Mouse (Mus musculus) intestine, embryonic 16.5 days (tissue): ENCODE data around the gene Mrtfb. TPM values are rescaled to one million over a fixed set of nuclear protein-coding genes. Genes with fewer than 3 reads are reported as not detected.
A peak's percentile ranks its signal among the peaks of the same experiment; 100 is the strongest.

Source experiments
- ATAC-seq: fragments of 200-750 bp; cut with Nextera tagmentation; 2 replicates; pipeline ENCODE4 v1.8.0; 2017; ENCODE audit warnings: moderate TSS enrichment, moderate library complexity
- H3K27ac ChIP-seq: fragments of 300-500 bp; sonication (generic); 2 replicates; pipeline ENCODE4 v1.5.1; 2014; ENCODE audit warnings: mild to moderate bottlenecking, low read length
- H3K27me3 ChIP-seq: fragments of 300-500 bp; sonication (generic); replicated peaks from 2 replicates; pipeline ENCODE4 v1.6.1; 2014; ENCODE audit warnings: low read length, control low read depth, mixed read lengths; ENCODE audit not compliant: control insufficient read depth, insufficient read depth
- H3K36me3 ChIP-seq: fragments of 300-500 bp; sonication (generic); 2 replicates; pipeline ENCODE4 v1.6.1; 2014; ENCODE audit warnings: low read length, control low read depth; ENCODE audit not compliant: control insufficient read depth, insufficient read depth
- H3K4me1 ChIP-seq: fragments of 300-500 bp; sonication (generic); 2 replicates; pipeline ENCODE4 v1.6.1; 2014; ENCODE audit warnings: low read length, control low read depth, mixed read lengths; ENCODE audit not compliant: control insufficient read depth, insufficient read depth
- H3K4me2 ChIP-seq: fragments of 300-500 bp; sonication (generic); 2 replicates; pipeline ENCODE4 v1.6.1; 2014; ENCODE audit warnings: low read depth, low read length, control low read depth
- H3K4me3 ChIP-seq: fragments of 300-500 bp; sonication (generic); 2 replicates; pipeline ENCODE4 v1.5.1; 2014; ENCODE audit warnings: mild to moderate bottlenecking, low read length
- H3K9ac ChIP-seq: fragments of 300-500 bp; sonication (generic); 2 replicates; pipeline ENCODE4 v1.6.1; 2014; ENCODE audit warnings: low read depth, low read length
- H3K9me3 ChIP-seq: fragments of 300-500 bp; sonication (generic); 2 replicates; pipeline ENCODE4 v1.6.1; 2016; ENCODE audit warnings: low read length, control low read depth; ENCODE audit not compliant: control insufficient read depth
- WGBS: fragments of 180-500 bp; shearing (Covaris S2); extraction: QIAGEN DNeasy Blood & Tissue Kit; methylation state at CpG from one replicate; pipeline ENCODE4 v1.1.7; 2014; 5-methylcytosine and 5-hydroxymethylcytosine counted together
- polyA plus RNA-seq: library from polyadenylated mRNA; unstranded; fragments of >200 nt; fragmentation: Nextera tagmentation; extraction: Ambion mirVana; gene quantifications from 2 replicates; pipeline ENCODE4 v1.2.1, GENCODE M21; 2015

Gene Mrtfb
- polyA plus RNA-seq, 1 experiment from 2014 or later, result 15.2 TPM

DNA sequence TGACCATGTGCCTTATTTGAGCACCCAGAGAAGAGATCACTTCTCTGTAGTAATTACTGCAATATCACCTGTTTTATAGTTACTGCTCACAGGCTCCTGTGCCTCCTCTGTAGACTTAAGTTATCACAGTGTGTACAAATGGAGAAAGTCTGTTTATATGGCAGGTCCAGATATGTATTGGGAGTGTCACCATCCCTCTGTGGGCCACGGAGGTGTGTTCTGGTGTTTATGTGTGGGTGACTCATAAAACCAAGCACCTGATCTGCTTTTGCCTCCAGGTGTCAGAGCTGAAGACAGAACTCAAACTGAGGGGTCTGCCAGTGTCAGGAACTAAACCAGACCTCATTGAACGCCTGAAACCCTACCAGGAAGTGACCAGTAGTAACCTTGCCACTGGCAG lies 144.1 kb downstream of the Mrtfb start:
- no peak overlapping the region for H3K4me3 ChIP-seq
- ATAC-seq, result no peak
- H3K4me1 ChIP-seq, result no peaks in the 10 kb centered on the region
- no peak overlapping the region for H3K9ac ChIP-seq
- no peaks in the 10 kb centered on the region for H3K27me3 ChIP-seq
- H3K27ac ChIP-seq, result no peak overlapping the region
- H3K9me3 ChIP-seq, result no peaks in the 10 kb centered on the region
- 49% methylated on average over 2 of the region's 2 CpGs for WGBS
- no peak overlapping the region for H3K4me2 ChIP-seq
- peaks cover 18% of the 10 kb centered on the region for H3K36me3 ChIP-seq

DNA sequence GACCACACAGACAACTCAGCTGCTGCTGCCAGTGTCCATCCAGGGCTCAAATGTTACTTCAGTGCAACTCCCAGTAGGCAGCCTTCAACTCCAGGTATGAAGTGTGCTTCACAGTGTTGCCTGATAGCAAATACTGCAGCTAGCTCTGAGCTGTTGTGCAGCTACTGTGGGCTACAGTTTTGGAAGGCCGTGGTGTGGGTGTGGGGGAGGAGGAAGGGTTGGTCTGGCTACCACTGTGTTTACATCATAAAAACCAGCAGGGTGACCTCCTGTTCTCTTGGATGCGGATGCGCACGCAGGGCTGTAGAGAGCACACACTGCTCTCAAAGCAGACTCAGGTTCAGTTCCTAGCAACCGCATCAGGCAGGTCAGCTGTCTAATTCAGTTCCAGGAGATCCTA lies 145.3 kb downstream of the Mrtfb start:
- Histone ChIP-seq H3K27me3 (no peaks in the 10 kb centered on the region), H3K4me3 (no peak overlapping the region), H3K4me1 (no peaks in the 10 kb centered on the region), H3K9me3 (no peaks in the 10 kb centered on the region), H3K9ac (no peak overlapping the region), H3K4me2 (no peak overlapping the region), H3K27ac (no peak overlapping the region), H3K36me3 (peaks cover 21% of the 10 kb centered on the region)
- no peak for ATAC-seq
- 73% methylated on average over 5 of the region's 5 CpGs for WGBS

DNA sequence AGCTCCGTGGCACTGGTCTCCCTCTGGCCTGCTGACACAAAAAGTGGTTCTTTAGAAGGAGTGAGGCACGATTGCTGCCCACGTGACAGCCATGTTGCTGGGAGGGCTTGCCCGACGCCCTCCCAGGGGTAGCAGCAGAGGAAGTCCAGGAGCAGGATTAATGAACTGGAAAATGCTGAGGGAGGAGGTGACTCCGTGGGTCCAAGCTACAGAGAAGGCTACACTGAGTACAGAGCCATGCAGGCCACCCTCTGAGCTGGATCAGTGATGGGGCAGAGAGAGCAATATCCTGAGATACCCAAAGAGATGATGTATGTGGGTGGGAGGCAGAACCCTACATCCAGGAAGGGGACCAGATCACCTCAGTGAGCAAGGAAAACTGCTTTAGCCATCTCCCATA lies 148.4 kb downstream of the Mrtfb start:
- H3K4me1 ChIP-seq, result no peaks in the 10 kb centered on the region
- no peaks in the 10 kb centered on the region for H3K27me3 ChIP-seq
- no peaks in the 10 kb centered on the region for H3K9me3 ChIP-seq
- ATAC-seq, result no peak
- H3K27ac ChIP-seq, result no peak overlapping the region
- no peak overlapping the region for H3K9ac ChIP-seq
- WGBS, result 86% methylated on average over 6 of the region's 6 CpGs
- H3K4me2 ChIP-seq, result no peak overlapping the region
- no peak overlapping the region for H3K4me3 ChIP-seq
- H3K36me3 ChIP-seq, result peaks cover 27% of the 10 kb centered on the region

DNA sequence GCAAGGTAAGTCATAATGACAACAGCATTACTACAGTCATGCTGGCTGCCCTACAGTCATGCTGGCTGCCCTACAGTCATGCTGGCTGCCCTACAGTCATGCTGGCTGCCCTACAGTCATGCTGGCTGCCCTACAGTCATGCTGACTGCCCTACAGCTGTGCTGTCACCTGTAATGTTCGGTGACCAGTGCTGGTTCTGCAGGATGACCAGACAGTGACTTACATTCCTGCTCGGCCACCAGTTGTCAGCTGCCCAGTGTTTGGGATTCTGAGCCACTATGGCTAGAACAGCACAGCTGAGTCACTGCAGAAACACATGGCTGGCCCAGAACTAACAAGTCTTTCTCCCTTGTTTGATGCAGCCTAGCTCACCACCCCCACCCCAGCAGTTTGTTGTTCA lies 149.1 kb downstream of the Mrtfb start:
- H3K36me3 ChIP-seq, result peaks cover 27% of the 10 kb centered on the region
- H3K9me3 ChIP-seq, result no peaks in the 10 kb centered on the region
- no peak overlapping the region for H3K27ac ChIP-seq
- no peak overlapping the region for H3K4me2 ChIP-seq
- WGBS, result 90% methylated on average over 2 of the region's 2 CpGs
- H3K4me3 ChIP-seq, result no peak overlapping the region
- H3K9ac ChIP-seq, result no peak overlapping the region
- ATAC-seq, result no peak
- no peaks in the 10 kb centered on the region for H3K27me3 ChIP-seq
- H3K4me1 ChIP-seq, result no peaks in the 10 kb centered on the region

DNA sequence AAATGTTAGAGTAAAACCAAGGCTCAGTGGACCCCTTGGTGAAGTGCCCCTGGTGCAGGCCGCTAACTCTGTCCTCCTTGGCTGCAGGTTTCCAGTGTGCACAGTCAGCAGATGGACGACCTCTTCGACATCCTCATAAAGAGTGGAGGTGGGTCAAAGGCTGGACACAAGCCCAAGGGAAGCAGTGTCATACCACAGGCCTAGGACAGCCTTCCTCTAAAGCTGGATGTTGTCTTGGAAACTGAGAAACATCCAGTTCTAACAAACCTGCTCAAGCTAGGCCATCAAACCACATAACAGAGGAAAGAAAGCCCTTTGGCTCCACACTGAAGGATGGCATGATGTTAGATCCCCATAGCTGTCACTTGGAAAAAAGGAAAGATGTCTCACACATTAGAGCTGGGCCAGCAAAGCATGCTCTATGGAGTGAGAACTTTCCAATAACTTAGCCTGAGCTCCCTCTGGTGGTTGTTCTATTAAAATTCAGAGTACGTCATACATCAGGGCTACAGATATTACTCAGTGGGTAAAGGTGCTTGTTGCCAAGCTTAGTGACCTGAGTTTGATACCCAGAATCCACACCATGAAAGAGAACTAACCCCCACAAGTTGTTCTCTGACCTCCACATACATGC lies 153.4 kb downstream of the Mrtfb start:
- no peaks in the 10 kb centered on the region for H3K9me3 ChIP-seq
- WGBS, result 72% methylated on average over 4 of the region's 4 CpGs
- no peaks in the 10 kb centered on the region for H3K4me1 ChIP-seq
- H3K9ac ChIP-seq, result no peak overlapping the region
- H3K36me3 ChIP-seq, result peaks cover 40% of the 10 kb centered on the region
- no peak overlapping the region for H3K4me3 ChIP-seq
- H3K27me3 ChIP-seq, result no peaks in the 10 kb centered on the region
- peak; percentile 56 for ATAC-seq
- no peak overlapping the region for H3K4me2 ChIP-seq
- no peak overlapping the region for H3K27ac ChIP-seq

DNA sequence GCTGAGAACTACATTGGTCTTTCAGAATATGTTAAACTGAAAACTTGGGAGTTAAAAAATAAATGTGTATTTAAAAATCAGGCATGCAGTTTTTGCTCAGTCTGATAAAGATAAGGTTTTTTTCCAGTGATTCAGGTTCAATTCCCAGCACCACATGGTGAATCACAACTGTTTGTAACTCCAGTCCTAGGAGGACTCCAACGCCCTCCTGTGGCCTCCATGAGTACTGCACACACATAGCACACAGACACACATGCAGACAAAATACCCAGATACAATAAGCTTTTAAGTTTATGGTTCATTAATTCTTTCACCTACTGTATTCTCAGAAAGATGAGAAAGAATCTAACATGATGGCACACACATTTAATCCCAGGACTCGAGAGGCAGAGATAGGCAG lies 154.5 kb downstream of the Mrtfb start:
- no peak overlapping the region for H3K4me2 ChIP-seq
- H3K4me3 ChIP-seq, result no peak overlapping the region
- H3K27ac ChIP-seq, result no peak overlapping the region
- 83% methylated on average over 2 of the region's 2 CpGs for WGBS
- H3K27me3 ChIP-seq, result no peaks in the 10 kb centered on the region
- peaks cover 36% of the 10 kb centered on the region for H3K36me3 ChIP-seq
- H3K9ac ChIP-seq, result no peak overlapping the region
- no peak for ATAC-seq
- no peaks in the 10 kb centered on the region for H3K9me3 ChIP-seq
- H3K4me1 ChIP-seq, result no peaks in the 10 kb centered on the region

DNA sequence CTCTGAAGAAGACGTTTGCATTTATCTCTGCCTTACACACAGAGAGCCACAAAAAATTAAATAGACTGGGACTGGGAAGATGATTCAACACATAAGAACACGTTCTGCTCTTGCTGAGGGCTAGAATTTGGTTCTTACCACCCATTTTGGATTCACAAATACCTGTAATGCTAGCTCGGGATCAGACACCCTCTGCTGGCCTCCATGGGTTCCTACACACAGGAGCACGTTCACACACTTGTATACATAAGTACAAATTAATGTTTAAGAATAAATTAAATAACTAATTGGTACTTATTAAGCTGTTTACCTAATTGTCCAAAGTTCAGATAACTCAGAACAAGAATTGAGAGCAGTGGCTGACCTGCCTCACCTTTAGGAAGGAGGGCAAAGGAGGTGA lies 155.2 kb downstream of the Mrtfb start:
- H3K9ac ChIP-seq, result no peak overlapping the region
- H3K4me2 ChIP-seq, result no peak overlapping the region
- no peak overlapping the region for H3K4me3 ChIP-seq
- no peak for ATAC-seq
- H3K36me3 ChIP-seq, result peaks cover 34% of the 10 kb centered on the region
- H3K9me3 ChIP-seq, result no peaks in the 10 kb centered on the region
- no peaks in the 10 kb centered on the region for H3K27me3 ChIP-seq
- 92% methylated on average over 4 of the region's 4 CpGs for WGBS
- no peaks in the 10 kb centered on the region for H3K4me1 ChIP-seq
- H3K27ac ChIP-seq, result no peak overlapping the region

DNA sequence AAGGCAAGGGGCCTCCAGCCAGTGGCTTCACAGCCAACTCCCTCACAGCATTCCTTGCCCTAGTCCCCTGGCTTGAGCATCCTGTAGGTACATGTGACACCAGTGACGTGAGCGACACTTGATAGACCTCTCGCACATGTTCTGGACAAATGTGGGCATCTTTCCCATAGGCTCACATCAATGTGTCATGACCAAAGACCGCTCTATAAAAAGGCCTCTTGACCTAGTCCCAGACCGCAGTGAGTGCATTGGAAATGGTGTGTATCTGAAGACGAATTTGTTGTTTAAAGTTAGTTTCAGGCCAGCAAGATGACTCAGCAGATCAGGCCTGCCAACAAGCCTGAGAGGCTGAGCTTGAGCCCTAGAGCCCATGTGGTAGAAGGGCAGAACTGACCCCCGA lies 158.3 kb downstream of the Mrtfb start:
- no peak overlapping the region for H3K4me3 ChIP-seq
- no peak overlapping the region for H3K9ac ChIP-seq
- H3K4me1 ChIP-seq, result no peaks in the 10 kb centered on the region
- H3K9me3 ChIP-seq, result no peaks in the 10 kb centered on the region
- H3K36me3 ChIP-seq, result peaks cover 25% of the 10 kb centered on the region
- 88% methylated on average over 7 of the region's 7 CpGs for WGBS
- H3K27ac ChIP-seq, result no peak overlapping the region
- ATAC-seq, result no peak
- H3K4me2 ChIP-seq, result no peak overlapping the region
- no peaks in the 10 kb centered on the region for H3K27me3 ChIP-seq

DNA sequence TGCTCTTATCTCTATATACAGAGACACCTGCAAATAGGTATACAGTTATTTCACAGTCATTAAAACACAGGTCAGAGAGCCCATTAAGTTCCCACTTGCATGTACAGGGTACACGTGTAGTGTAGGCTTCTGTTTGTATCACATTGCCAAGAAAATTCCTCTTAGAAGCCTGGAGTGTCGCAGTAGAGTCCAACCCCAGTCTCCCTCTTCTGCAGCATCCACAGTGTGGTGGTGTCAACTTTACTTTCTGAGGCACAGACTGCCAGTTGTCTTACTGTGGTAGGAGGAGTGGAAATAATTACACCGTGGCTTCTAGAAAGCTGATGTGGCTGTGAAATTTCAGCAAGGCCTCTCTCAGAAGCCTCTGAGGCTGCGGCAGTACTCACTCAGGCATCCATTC lies 158.7 kb downstream of the Mrtfb start:
- H3K4me3 ChIP-seq, result no peak overlapping the region
- 93% methylated on average over 4 of the region's 4 CpGs for WGBS
- H3K9me3 ChIP-seq, result no peaks in the 10 kb centered on the region
- peaks cover 25% of the 10 kb centered on the region for H3K36me3 ChIP-seq
- H3K4me2 ChIP-seq, result no peak overlapping the region
- no peak overlapping the region for H3K27ac ChIP-seq
- H3K4me1 ChIP-seq, result no peaks in the 10 kb centered on the region
- no peak for ATAC-seq
- no peak overlapping the region for H3K9ac ChIP-seq
- no peaks in the 10 kb centered on the region for H3K27me3 ChIP-seq

DNA sequence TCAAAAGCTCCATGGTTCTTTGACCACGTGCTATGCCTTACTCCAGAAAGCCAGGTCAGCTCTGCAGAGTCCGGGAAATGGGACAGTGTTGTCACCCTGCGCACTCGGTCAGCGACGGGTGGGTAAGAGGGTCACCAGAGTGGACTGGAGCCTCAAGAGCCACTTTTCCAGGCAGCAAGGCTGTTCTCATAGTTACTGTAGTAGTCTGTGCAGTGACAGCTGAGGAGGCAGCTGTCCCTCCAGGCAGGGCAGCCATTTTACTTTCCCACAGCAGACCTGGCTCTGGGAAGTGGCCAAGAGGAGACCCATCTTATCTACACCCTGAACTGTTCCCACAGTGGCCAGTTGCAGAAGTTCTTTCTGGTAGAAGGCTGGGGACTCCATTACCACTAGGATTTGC lies 159.2 kb downstream of the Mrtfb start:
- WGBS, result 93% methylated on average over 6 of the region's 6 CpGs
- no peak overlapping the region for H3K9ac ChIP-seq
- H3K4me2 ChIP-seq, result no peak overlapping the region
- no peak overlapping the region for H3K27ac ChIP-seq
- peaks cover 22% of the 10 kb centered on the region for H3K36me3 ChIP-seq
- no peak for ATAC-seq
- no peaks in the 10 kb centered on the region for H3K4me1 ChIP-seq
- no peaks in the 10 kb centered on the region for H3K9me3 ChIP-seq
- H3K4me3 ChIP-seq, result no peak overlapping the region
- no peaks in the 10 kb centered on the region for H3K27me3 ChIP-seq
